Mouse (Mus musculus) MEL (cell line): Measurements from ENCODE around the gene Mertk. TPM values are rescaled to one million over a fixed set of nuclear protein-coding genes. Genes with fewer than 3 reads are reported as not detected.

Experiments
- DNase-seq: peaks from one replicate; pipeline ENCODE4 v3.0.0; 2011; ENCODE audit warnings: low read depth, low spot score
- H3K27ac ChIP-seq: 2 replicates; pipeline ENCODE4 v1.5.1; 2012; ENCODE audit warnings: low read depth, mild to moderate bottlenecking, control low read depth, low read length, moderate library complexity; ENCODE audit not compliant: control insufficient read depth
- H3K27me3 ChIP-seq, 2 experiments: fragments of 150-350 bp in 1 of 2; sonication (generic) in 1 of 2; 2 replicates each; pipeline ENCODE4 v1.6.1; 2012; ENCODE audit warnings: low read length in 2 of 2, mild to moderate bottlenecking in 2 of 2, improper control_type of control experiment in 1 of 2, moderate library complexity in 1 of 2; ENCODE audit not compliant: insufficient read depth in 2 of 2, control insufficient read depth in 1 of 2
- H3K36me3 ChIP-seq, 2 experiments: 2 replicates each; pipeline ENCODE4 v1.6.1; 2012 to 2014; ENCODE audit warnings: low read length in 2 of 2, improper control_type of control experiment in 1 of 2, inconsistent platforms in 1 of 2, mild to moderate bottlenecking in 1 of 2; ENCODE audit not compliant: insufficient read depth in 2 of 2, control insufficient read depth in 1 of 2
- H3K4me1 ChIP-seq, 2 experiments: fragments of 150-350 bp in 1 of 2; sonication (generic) in 1 of 2; 2 replicates each; pipeline ENCODE4 v1.6.1; 2012; ENCODE audit warnings: low read length in 2 of 2, improper control_type of control experiment in 1 of 2, mild to moderate bottlenecking in 1 of 2; ENCODE audit not compliant: insufficient read depth in 2 of 2, control insufficient read depth in 1 of 2
- H3K4me3 ChIP-seq, 2 experiments: fragments of 150-350 bp in 1 of 2; sonication (generic) in 1 of 2; 2 replicates each; pipeline ENCODE4 v1.5.1; 2012; ENCODE audit warnings: low read depth in 2 of 2, low read length in 2 of 2, mild to moderate bottlenecking in 2 of 2, moderate library complexity in 2 of 2, control low read depth in 1 of 2, improper control_type of control experiment in 1 of 2; ENCODE audit not compliant: control insufficient read depth in 1 of 2, insufficient read depth in 1 of 2
- H3K79me2 ChIP-seq: 2 replicates; pipeline ENCODE4 v1.6.1; 2012; ENCODE audit warnings: mild to moderate bottlenecking, low read length, moderate library complexity; ENCODE audit not compliant: control insufficient read depth, poor library complexity, insufficient read depth
- H3K9ac ChIP-seq: 2 replicates; pipeline ENCODE4 v1.6.1; 2012; ENCODE audit warnings: low read depth, mild to moderate bottlenecking, control low read depth, low read length, moderate library complexity; ENCODE audit not compliant: control insufficient read depth, poor library complexity, severe bottlenecking
- H3K9me3 ChIP-seq: fragments of 150-350 bp; sonication (generic); replicated peaks from 2 replicates; pipeline ENCODE4 v1.6.1; 2012; ENCODE audit warnings: mild to moderate bottlenecking, low read length, improper control_type of control experiment, moderate library complexity; ENCODE audit not compliant: insufficient read depth
- BHLHE40 ChIP-seq: IDR thresholded peaks from 2 replicates; pipeline ENCODE4 v1.6.1; 2012; ENCODE audit warnings: low read depth, mild to moderate bottlenecking, inconsistent platforms, low read length, improper control_type of control experiment, borderline replicate concordance
- CHD1 ChIP-seq: IDR thresholded peaks from 2 replicates; pipeline ENCODE4 v1.6.1; 2012; ENCODE audit warnings: low read depth, mild to moderate bottlenecking, inconsistent platforms, low read length, improper control_type of control experiment
- CTCF ChIP-seq, 3 experiments: IDR thresholded peaks in 2 of 3; conservative IDR thresholded peaks in 1 of 3; 2 replicates each; pipeline ENCODE4 v1.5.1; 2011 to 2012; ENCODE audit warnings: low read length in 3 of 3, low read depth in 2 of 3, mild to moderate bottlenecking in 2 of 3, improper control_type of control experiment in 1 of 3, inconsistent platforms in 1 of 3, mixed read lengths in 1 of 3, moderate library complexity in 1 of 3; ENCODE audit not compliant: control insufficient read depth in 1 of 3, insufficient read depth in 1 of 3, poor library complexity in 1 of 3, severe bottlenecking in 1 of 3
- E2F4 ChIP-seq: IDR thresholded peaks from 2 replicates; pipeline ENCODE4 v1.6.1; 2011; ENCODE audit warnings: low read depth, low read length, improper control_type of control experiment, borderline replicate concordance
- ELF1 ChIP-seq: IDR thresholded peaks from 2 replicates; pipeline ENCODE4 v1.6.1; 2014; ENCODE audit warnings: low read depth, mild to moderate bottlenecking, inconsistent platforms, low read length, improper control_type of control experiment, moderate library complexity
- GATA1 ChIP-seq: IDR thresholded peaks from 2 replicates; pipeline ENCODE4 v1.6.1; 2011; ENCODE audit warnings: low read depth, low read length, improper control_type of control experiment
- KAT2A ChIP-seq: conservative IDR thresholded peaks from 2 replicates; pipeline ENCODE4 v1.6.1; 2012; ENCODE audit warnings: low read depth, low read length, improper control_type of control experiment, inconsistent platforms
- MYC ChIP-seq: IDR thresholded peaks from 2 replicates; pipeline ENCODE4 v1.6.1; 2011; ENCODE audit warnings: low read depth, mild to moderate bottlenecking, low read length, improper control_type of control experiment, moderate library complexity
- NRF1 ChIP-seq: IDR thresholded peaks from 2 replicates; pipeline ENCODE4 v1.6.1; 2014; ENCODE audit warnings: low read depth, mild to moderate bottlenecking, inconsistent platforms, low read length, improper control_type of control experiment, moderate library complexity; ENCODE audit not compliant: poor library complexity, insufficient read depth, severe bottlenecking
- POLR2AphosphoS2 ChIP-seq: IDR thresholded peaks from 2 replicates; pipeline ENCODE4 v1.6.1; 2011; ENCODE audit warnings: low read length, improper control_type of control experiment
- RAD21 ChIP-seq: IDR thresholded peaks from 2 replicates; pipeline ENCODE4 v1.6.1; 2011; ENCODE audit warnings: mild to moderate bottlenecking, low read depth, low read length, improper control_type of control experiment
- SIN3A ChIP-seq: IDR thresholded peaks from 2 replicates; pipeline ENCODE4 v1.6.1; 2012; ENCODE audit warnings: low read length, improper control_type of control experiment, inconsistent platforms
- SMC3 ChIP-seq: IDR thresholded peaks from 2 replicates; pipeline ENCODE4 v1.6.1; 2011; ENCODE audit warnings: low read depth, low read length, improper control_type of control experiment
- USF1 ChIP-seq: IDR thresholded peaks from 2 replicates; pipeline ENCODE4 v1.6.1; 2014; ENCODE audit warnings: low read depth, mild to moderate bottlenecking, inconsistent platforms, low read length, improper control_type of control experiment, moderate library complexity
- USF2 ChIP-seq, 2 experiments: IDR thresholded peaks; 2 replicates each; pipeline ENCODE4 v1.6.1; 2011 to 2012; ENCODE audit warnings: improper control_type of control experiment in 2 of 2, low read length in 2 of 2, borderline replicate concordance in 1 of 2, inconsistent platforms in 1 of 2, low read depth in 1 of 2, mild to moderate bottlenecking in 1 of 2; ENCODE audit not compliant: insufficient read depth in 1 of 2
- ZC3H11A ChIP-seq: IDR thresholded peaks from 2 replicates; pipeline ENCODE4 v1.6.1; 2012; ENCODE audit warnings: low read depth, mild to moderate bottlenecking, inconsistent platforms, low read length, improper control_type of control experiment
- ZMIZ1 ChIP-seq: IDR thresholded peaks from 2 replicates; pipeline ENCODE4 v1.6.1; 2012; ENCODE audit warnings: low read depth, mild to moderate bottlenecking, inconsistent platforms, low read length, improper control_type of control experiment, moderate library complexity
- ZNF384 ChIP-seq: IDR thresholded peaks from 2 replicates; pipeline ENCODE4 v1.6.1; 2012; ENCODE audit warnings: low read depth, mild to moderate bottlenecking, inconsistent platforms, low read length, improper control_type of control experiment
- polyA plus RNA-seq, 2 experiments: library from polyadenylated mRNA; stranded (reverse) in 1 of 2; unstranded in 1 of 2; fragments of >175 nt in 1 of 2; fragments of >200 nt in 1 of 2; gene quantifications; 2 replicates each; pipeline versions ENCODE4 v1.2.1 to v1.2.4; 2012; ENCODE audit warnings: low replicate concordance in 2 of 2, low read depth in 1 of 2; ENCODE audit not compliant: insufficient read length in 2 of 2, insufficient read depth in 1 of 2, missing spikeins in 1 of 2
- total RNA-seq: library from RNA; depleted of rRNA; stranded (reverse); fragments of 300-350 nt; gene quantifications from 2 replicates; pipeline ENCODE4 v1.2.3, GENCODE M21; 2012

Gene Mertk
- total and polyA plus RNA-seq, 3 experiments, result not detected

DNA sequence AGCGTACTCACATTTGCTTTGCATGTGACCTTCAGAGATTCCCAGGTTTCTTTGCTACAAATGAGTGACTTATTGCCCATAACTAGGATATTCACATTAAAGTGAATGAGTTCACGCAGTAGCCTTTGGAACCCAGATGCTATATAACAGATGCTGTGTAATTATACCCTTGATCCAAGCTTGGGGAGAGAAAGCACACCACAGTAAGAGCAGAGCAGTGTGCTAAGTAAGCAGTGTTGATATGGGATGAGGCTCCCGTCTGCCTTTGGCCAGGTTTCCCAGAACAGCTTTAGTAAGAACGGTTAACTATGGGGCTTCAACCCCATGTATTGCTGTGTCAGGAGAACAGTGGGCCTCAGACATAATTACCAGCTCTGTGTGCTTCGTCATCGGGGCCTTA is 95.2 kb downstream of the Mertk start:
- no peak overlapping the region for H3K9ac ChIP-seq
- no peak overlapping the region for H3K27ac ChIP-seq
- TF ChIP-seq MYC, result no peak
- no peak for TF ChIP-seq RAD21
- no peak for TF ChIP-seq ZC3H11A
- TF ChIP-seq USF1, result no peak
- no peaks in the 10 kb centered on the region for H3K36me3 ChIP-seq
- no peaks in the 10 kb centered on the region for H3K79me2 ChIP-seq
- no peak overlapping the region for H3K4me3 ChIP-seq
- no peaks in the 10 kb centered on the region for H3K4me1 ChIP-seq
- peaks cover 3 to 8% of the 10 kb centered on the region in 2 experiments for H3K27me3 ChIP-seq
- no peaks in the 10 kb centered on the region for H3K9me3 ChIP-seq
- no peak for DNase-seq

GRCm38 (mm10) chr2:128796463-128796862 is 97.7 kb downstream of the Mertk start:
- no peak for DNase-seq
- Histone ChIP-seq H3K4me1 (no peaks in the 10 kb centered on the region), H3K79me2 (no peaks in the 10 kb centered on the region), H3K27ac (no peak overlapping the region), H3K36me3 (no peaks in the 10 kb centered on the region), H3K27me3 (peaks cover 3 to 8% of the 10 kb centered on the region in 2 experiments), H3K4me3 (no peak overlapping the region), H3K9ac (no peak overlapping the region), H3K9me3 (no peaks in the 10 kb centered on the region)
- TF ChIP-seq ZNF384 (no peak), CTCF (IDR thresholded peaks at IDR 0.05 in 2 of 3, conservative IDR thresholded peaks at IDR 0.05 in 1 of 3; ENCODE audit: control insufficient read depth in 1 of 3, insufficient read depth in 1 of 3, low read depth in 2 of 3, low read length in 3 of 3, poor library complexity in 1 of 3, severe bottlenecking in 1 of 3) (no peak), BHLHE40 (no peak), ZC3H11A (no peak), POLR2AphosphoS2 (no peak), CHD1 (no peak), GATA1 (no peak), E2F4 (no peak)

DNA sequence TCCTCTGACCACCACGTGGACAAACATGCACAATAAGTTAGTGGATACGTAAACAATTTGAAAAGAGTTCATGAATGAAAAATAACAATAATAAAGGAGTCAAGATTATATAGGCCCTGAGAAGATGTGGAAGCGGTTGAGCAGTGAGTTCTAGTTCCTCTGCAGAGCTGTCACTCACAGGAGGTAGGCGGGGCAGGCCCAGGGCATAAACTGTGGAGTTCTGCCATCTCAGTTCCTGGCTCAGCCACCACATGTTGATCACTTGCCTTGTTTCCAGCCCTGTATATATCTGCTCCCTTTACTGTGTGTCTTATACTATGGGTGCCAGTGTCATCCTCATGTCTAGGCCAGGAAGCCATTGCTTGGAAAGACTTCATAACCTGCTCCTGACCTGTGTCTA is 104.7 kb downstream of the Mertk start:
- Histone ChIP-seq H3K9me3 (no peaks in the 10 kb centered on the region), H3K27me3 (peaks cover 2 to 3% of the 10 kb centered on the region in 2 experiments; a peak in 3 of 4 replicates), H3K4me3 (no peak overlapping the region), H3K79me2 (no peaks in the 10 kb centered on the region), H3K9ac (no peak overlapping the region), H3K27ac (no peak overlapping the region), H3K36me3 (no peaks in the 10 kb centered on the region), H3K4me1 (no peaks in the 10 kb centered on the region)
- no peak for TF ChIP-seq SIN3A
- no peak for TF ChIP-seq KAT2A
- TF ChIP-seq ZMIZ1, result no peak
- TF ChIP-seq GATA1, result no peak
- no peak for TF ChIP-seq SMC3
- no peak for TF ChIP-seq CHD1
- TF ChIP-seq NRF1, result no peak
- no peak for TF ChIP-seq USF2 (IDR thresholded peaks at IDR 0.05; ENCODE audit: borderline replicate concordance in 1 of 2, insufficient read depth in 1 of 2, low read depth in 1 of 2, low read length in 2 of 2)
- no peak for TF ChIP-seq E2F4
- TF ChIP-seq ELF1, result no peak
- TF ChIP-seq POLR2AphosphoS2, result no peak
- peak; percentile 31 for DNase-seq
